Mouse (Mus musculus): Measurements from ENCODE around the gene Tbc1d17. TPM values are rescaled to one million over a fixed set of nuclear protein-coding genes. Genes with fewer than 3 reads are reported as not detected.
A peak's percentile ranks its signal among the peaks of the same experiment; 100 is the strongest.

Gene Tbc1d17
- total RNA-seq, 2 experiments from 2014 or later = 64.4 to 67.5 TPM

DNA sequence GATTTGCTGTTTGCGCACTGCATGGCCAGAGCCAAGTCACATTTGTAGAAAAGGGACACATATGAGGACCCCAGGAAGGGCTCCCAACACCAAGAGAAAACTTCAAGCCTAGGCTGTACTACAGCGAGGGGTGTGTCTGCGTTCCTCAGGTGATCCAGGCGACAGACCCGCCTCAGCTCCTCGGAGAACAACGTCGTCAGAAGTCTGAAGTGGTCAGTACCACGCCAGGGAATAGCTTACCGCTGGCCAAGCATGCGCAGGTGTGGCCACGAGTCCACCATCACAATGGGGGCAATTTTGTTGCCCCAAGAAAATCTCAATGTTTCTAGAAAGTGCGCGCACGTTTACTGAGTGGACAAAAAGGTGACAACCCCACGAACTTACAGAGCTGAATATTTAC lies 19.6 kb upstream of the Tbc1d17 start:
- peak overlapping the region; percentile 77 for H3K4me3 ChIP-seq
- TF ChIP-seq CTCF (IDR thresholded peaks at IDR 0.05) = no peak
- no peak for DNase-seq (ENCODE audit: extremely low spot score in 1 of 2, low spot score in 2 of 2)
- peak overlapping the region; percentile 97 for H3K27ac ChIP-seq
- intact Hi-C loops (cut with DNase I) = loop anchor here (2.0 kb wide), 2 partner anchors 16 to 60 kb away; partner anchors contain the start of gene Ap2a1

DNA sequence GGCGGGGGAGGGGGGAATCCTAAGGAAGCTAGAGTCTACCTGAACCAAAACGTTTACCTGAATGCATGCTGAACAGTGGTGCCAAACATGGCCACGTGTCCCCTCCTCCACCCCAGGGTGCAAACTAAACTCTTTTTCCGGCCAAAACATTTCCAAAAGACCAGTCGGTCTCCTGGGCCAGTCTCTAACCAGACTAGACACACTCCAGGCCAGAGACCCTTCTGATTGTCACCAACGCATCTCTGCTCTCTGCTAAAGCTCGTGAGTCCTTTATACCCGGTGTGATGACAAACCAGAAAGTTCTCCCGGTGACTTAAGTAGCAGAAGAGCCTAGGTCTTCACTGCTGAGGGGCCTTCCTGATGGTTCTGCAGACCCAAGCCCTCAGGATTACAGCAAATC lies 18.9 kb upstream of the Tbc1d17 start:
- TF ChIP-seq CTCF (IDR thresholded peaks at IDR 0.05) = no peak
- intact Hi-C loops (cut with DNase I) = loop anchor here (2.0 kb wide), 2 partner anchors 15 to 61 kb away; partner anchors contain the start of gene Ap2a1
- Histone ChIP-seq H3K27ac (no peak overlapping the region), H3K4me3 (peak overlapping the region; percentile 77)
- DNase-seq (ENCODE audit: extremely low spot score in 1 of 2, low spot score in 2 of 2) = no peak

DNA sequence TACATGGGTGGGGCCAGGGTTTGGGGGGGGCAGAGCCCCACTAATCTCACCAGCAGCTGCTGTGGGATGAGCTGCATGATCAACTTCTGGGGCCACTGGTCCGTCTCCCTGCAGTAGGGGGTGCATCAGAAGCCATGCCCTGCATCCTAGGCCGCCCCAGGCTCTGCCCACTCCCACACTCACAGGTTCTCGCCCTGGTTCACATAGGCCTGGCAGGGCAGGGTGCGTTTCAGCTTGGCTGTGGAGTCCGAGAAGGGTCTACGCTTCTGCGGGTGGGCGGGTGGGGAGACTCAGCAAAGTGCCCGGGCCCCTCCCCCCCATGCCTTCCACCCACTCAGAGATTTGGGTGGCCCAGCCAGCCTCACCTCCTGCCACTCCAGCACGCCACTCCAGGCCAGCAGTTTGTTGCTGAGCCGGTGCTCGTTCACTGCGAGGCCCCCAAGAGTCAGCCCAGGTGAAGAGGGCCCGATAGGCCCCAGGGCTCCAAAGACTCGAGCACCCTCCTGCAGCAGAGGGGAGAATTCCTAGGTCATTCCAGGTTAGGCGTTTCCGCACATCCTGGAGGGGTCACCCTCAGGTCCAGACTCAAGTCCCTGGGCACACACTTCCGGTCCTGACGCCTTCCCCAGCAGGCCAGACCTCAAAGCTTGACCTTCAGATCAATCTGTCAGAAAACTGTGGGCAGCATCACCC lies 18.3 kb upstream of the Tbc1d17 start:
- TF ChIP-seq CTCF (IDR thresholded peaks at IDR 0.05) = no peak
- Histone ChIP-seq H3K4me3 (peak overlapping the region; percentile 77), H3K27ac (peak overlapping the region; percentile 44; the same call in 1 of the 2 replicates)
- DNase-seq (ENCODE audit: extremely low spot score in 1 of 2, low spot score in 2 of 2) = no peak
- intact Hi-C loops (cut with DNase I) = no loop called here

GRCm38 (mm10) chr7:44866276-44867009 lies 17.6 kb upstream of the Tbc1d17 start:
- peak overlapping the region; percentile 59; the same call in 1 of the 2 replicates for H3K27ac ChIP-seq
- DNase-seq (ENCODE audit: extremely low spot score in 1 of 2, low spot score in 2 of 2) = no peak
- TF ChIP-seq CTCF (IDR thresholded peaks at IDR 0.05) = no peak; the same call in 1 of the 2 replicates
- intact Hi-C loops (cut with DNase I) = no loop called here
- peak overlapping the region; percentile 77 for H3K4me3 ChIP-seq

GRCm38 (mm10) chr7:44864595-44865542 lies 16.0 kb upstream of the Tbc1d17 start:
- no peak for TF ChIP-seq CTCF (IDR thresholded peaks at IDR 0.05)
- intact Hi-C loops (cut with DNase I) = no loop called here
- DNase-seq (ENCODE audit: extremely low spot score in 1 of 2, low spot score in 2 of 2) = no peak
- peak overlapping the region; percentile 59; the same call in 1 of the 2 replicates for H3K27ac ChIP-seq
- H3K4me3 ChIP-seq = no peak overlapping the region

DNA sequence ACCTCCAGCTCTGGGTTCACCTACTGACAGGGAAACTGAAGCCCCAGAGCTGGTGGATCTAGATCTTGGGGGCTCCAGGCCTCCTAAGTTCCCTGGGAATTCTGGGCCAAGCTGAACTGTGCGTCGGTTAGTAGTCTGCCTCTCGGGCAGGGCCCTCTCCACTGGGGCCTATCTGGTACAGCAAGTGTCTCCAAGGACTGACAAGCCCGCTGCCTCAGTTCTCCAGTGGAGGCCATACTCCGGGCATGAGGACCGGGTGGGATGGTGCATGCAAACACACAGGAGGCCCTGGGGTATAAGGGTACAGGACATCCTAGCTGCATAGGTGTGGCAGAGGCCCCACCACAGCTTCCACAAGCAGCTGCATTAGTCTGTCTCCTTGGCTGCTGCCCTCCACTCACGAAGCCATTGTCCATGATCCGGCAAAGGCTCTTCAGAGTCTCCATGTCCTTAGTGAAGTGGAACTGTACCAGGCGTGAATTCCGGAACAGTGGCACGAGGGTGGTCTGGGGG lies 15.2 kb upstream of the Tbc1d17 start:
- intact Hi-C loops (cut with DNase I) = no loop called here
- Histone ChIP-seq H3K27ac (no peak overlapping the region), H3K4me3 (no peak overlapping the region)
- DNase-seq (ENCODE audit: extremely low spot score in 1 of 2, low spot score in 2 of 2) = no peak
- TF ChIP-seq CTCF (IDR thresholded peaks at IDR 0.05) = no peak

GRCm38 (mm10) chr7:44863210-44863609 lies 14.3 kb upstream of the Tbc1d17 start:
- TF ChIP-seq CTCF (IDR thresholded peaks at IDR 0.05) = no peak
- no peak overlapping the region for H3K4me3 ChIP-seq
- intact Hi-C loops (cut with DNase I) = no loop called here
- no peak overlapping the region for H3K27ac ChIP-seq
- no peak for DNase-seq (ENCODE audit: extremely low spot score in 1 of 2, low spot score in 2 of 2)

DNA sequence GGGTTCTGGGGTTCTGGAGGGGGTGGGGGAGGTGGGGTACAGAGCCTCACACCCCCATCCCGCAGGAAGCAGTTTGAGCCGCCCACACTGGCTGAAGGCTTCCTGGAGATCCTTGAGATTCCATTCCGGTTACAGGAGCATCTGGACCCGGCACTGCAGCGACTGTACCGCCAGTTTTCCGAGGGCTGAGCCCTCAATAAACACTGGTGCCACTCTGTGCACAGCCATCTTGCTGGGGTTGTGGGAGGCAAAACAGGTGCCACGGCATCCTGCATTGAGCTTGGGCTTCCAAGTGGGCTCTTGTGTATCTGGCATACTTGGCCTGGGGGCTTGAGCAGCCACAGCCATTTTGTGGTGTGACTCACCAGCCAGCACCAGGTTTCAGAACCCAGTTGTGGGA lies 13.6 kb upstream of the Tbc1d17 start:
- no peak for TF ChIP-seq CTCF (IDR thresholded peaks at IDR 0.05)
- no peak overlapping the region for H3K4me3 ChIP-seq
- DNase-seq (ENCODE audit: extremely low spot score in 1 of 2, low spot score in 2 of 2) = no peak
- 0 out of 2 replicates have a peak overlapping the region, but pooled peaks have one; percentile 32 for H3K27ac ChIP-seq
- intact Hi-C loops (cut with DNase I) = no loop called here

GRCm38 (mm10) chr7:44861429-44861816 lies 12.5 kb upstream of the Tbc1d17 start:
- intact Hi-C loops (cut with DNase I) = no loop called here
- no peak for DNase-seq (ENCODE audit: extremely low spot score in 1 of 2, low spot score in 2 of 2)
- Histone ChIP-seq H3K27ac (no peak overlapping the region), H3K4me3 (no peak overlapping the region)
- TF ChIP-seq CTCF (IDR thresholded peaks at IDR 0.05) = no peak

GRCm38 (mm10) chr7:44860576-44861428 lies 11.9 kb upstream of the Tbc1d17 start:
- peak; percentile 62 to 72 for DNase-seq (ENCODE audit: extremely low spot score in 1 of 2, low spot score in 2 of 2)
- Histone ChIP-seq H3K4me3 (no peak overlapping the region), H3K27ac (no peak overlapping the region; the same call in 1 of the 2 replicates)
- intact Hi-C loops (cut with DNase I) = no loop called here
- TF ChIP-seq CTCF (IDR thresholded peaks at IDR 0.05) = peak; percentile 89

Data from left cerebral cortex, adult 2 months (tissue).